Mouse (Mus musculus): ENCODE data around the gene Uhmk1.
A peak's percentile ranks its signal among the peaks of the same experiment; 100 is the strongest.

The Uhmk1 gene

GRCm38 (mm10) chr1:170174814-170175332 lies 40.3 kb downstream of the Uhmk1 start, which contains the start of gene Uap1:
Uap1 (minus strand) TSS chr1:170174957.
- peak; percentile 93 for DNase-seq (ENCODE audit: low read depth, low spot score)

GRCm38 (mm10) chr1:170173991-170174813 lies 41.0 kb downstream of the Uhmk1 start:
- DNase-seq (ENCODE audit: low read depth, low spot score): peak; percentile 62

- DNase-seq (ENCODE audit: low read depth, low spot score): no peak
Observed at GRCm38 (mm10) chr1:170167781-170168180, 47.4 kb downstream of the Uhmk1 start.

- no peak for DNase-seq (ENCODE audit: low read depth, low spot score)
Observed at GRCm38 (mm10) chr1:170164913-170165312, 50.3 kb downstream of the Uhmk1 start.

- no peak for DNase-seq (ENCODE audit: low read depth, low spot score)
Observed at GRCm38 (mm10) chr1:170164053-170164614, 51.1 kb downstream of the Uhmk1 start.

GRCm38 (mm10) chr1:170163398-170163943 lies 51.7 kb downstream of the Uhmk1 start:
- DNase-seq (ENCODE audit: low read depth, low spot score): no peak

GRCm38 (mm10) chr1:170161852-170162251 lies 53.3 kb downstream of the Uhmk1 start:
- DNase-seq (ENCODE audit: low read depth, low spot score): no peak

- DNase-seq (ENCODE audit: low read depth, low spot score): no peak
Observed at GRCm38 (mm10) chr1:170160397-170160938, 54.7 kb downstream of the Uhmk1 start.

- DNase-seq (ENCODE audit: low read depth, low spot score): no peak
Observed at GRCm38 (mm10) chr1:170159707-170160106, 55.5 kb downstream of the Uhmk1 start.

GRCm38 (mm10) chr1:170155761-170156160 lies 59.4 kb downstream of the Uhmk1 start:
- no peak for DNase-seq (ENCODE audit: low read depth, low spot score)

- peak; percentile 43 for DNase-seq (ENCODE audit: low read depth, low spot score)
Observed at GRCm38 (mm10) chr1:170155298-170155697, 59.9 kb downstream of the Uhmk1 start.

GRCm38 (mm10) chr1:170153986-170154385 lies 61.2 kb downstream of the Uhmk1 start:
- DNase-seq (ENCODE audit: low read depth, low spot score): no peak

- peak; percentile 9 for DNase-seq (ENCODE audit: low read depth, low spot score)
Observed at GRCm38 (mm10) chr1:170152552-170152951, 62.6 kb downstream of the Uhmk1 start.

GRCm38 (mm10) chr1:170150870-170151269 lies 64.3 kb downstream of the Uhmk1 start:
- DNase-seq (ENCODE audit: low read depth, low spot score): no peak

GRCm38 (mm10) chr1:170149756-170150155 lies 65.4 kb downstream of the Uhmk1 start:
- DNase-seq (ENCODE audit: low read depth, low spot score): no peak

- no peak for DNase-seq (ENCODE audit: low read depth, low spot score)
Observed at GRCm38 (mm10) chr1:170148536-170148935, 66.7 kb downstream of the Uhmk1 start.

- peak; percentile 21 for DNase-seq (ENCODE audit: low read depth, low spot score)
Observed at GRCm38 (mm10) chr1:170147651-170148448, 67.3 kb downstream of the Uhmk1 start.

GRCm38 (mm10) chr1:170145606-170146005 lies 69.6 kb downstream of the Uhmk1 start:
- DNase-seq (ENCODE audit: low read depth, low spot score): no peak

All from R1 (cell line).